Mouse (Mus musculus) thymus, adult 2 months (tissue): ENCODE measurements at regions not wholly inside any gene's neighbourhood (a gene's known extent, or its start where the extent isn't known, plus 50 kb on each side); places are given as distances from the start of the nearest gene placed in this dataset.

Source experiments
- CTCF ChIP-seq: fragments of 200-500 bp; IDR thresholded peaks from 2 replicates; pipeline ENCODE4 v1.5.1; 2012; ENCODE audit warnings: mild to moderate bottlenecking, control low read depth, low read length, moderate library complexity, borderline replicate concordance; ENCODE audit not compliant: control insufficient read depth, poor library complexity, insufficient read depth; ENCODE audit errors: extremely low read depth
- POLR2A ChIP-seq: fragments of 200-500 bp; IDR thresholded peaks from 2 replicates; pipeline ENCODE4 v1.6.1; 2012; ENCODE audit warnings: mild to moderate bottlenecking, low read length, control low read depth, moderate library complexity; ENCODE audit not compliant: control insufficient read depth, poor library complexity, insufficient read depth; ENCODE audit errors: extremely low read depth

- TF ChIP-seq CTCF (no peak), POLR2A (no peak)
These were observed 113.0 kb upstream of the Lhx1 start for GRCm38 (mm10) chr11:84638353-84638752.
